ENCODE assay signal across 29 mouse cellular contexts in genomic region chr1:156113884-156114499, GRCm38 (mm10).
A peak's percentile ranks its signal among the peaks of the same experiment; 100 is the strongest.
DNase-seq lines count a peak whose midpoint lies in the region; ATAC-seq and TF ChIP-seq lines count a peak whose summit lies in the region.
"Had no signal": no experiment of that assay in that cellular context is flagged by ENCODE, and none has a peak within 500 bp of the region (broad histone marks: within the 10 kb centered on the region; RNA-seq: fewer than 3 reads in every experiment).

No protein-coding gene starts in this region.

- TF ChIP-seq CTCF in heart, adult 2 months (IDR thresholded peaks at IDR 0.05): no peak
- TF ChIP-seq CTCF in G1E (IDR thresholded peaks at IDR 0.05; ENCODE audit: low read depth, low read length): no peak

- no peaks in the 10 kb centered on the region for H3K36me3 ChIP-seq in heart, embryonic 12.5 days
- no peaks in the 10 kb centered on the region for H3K36me3 ChIP-seq in heart, adult 2 months (ENCODE audit: control insufficient read depth, insufficient read depth, low read length)
- H3K36me3 ChIP-seq in G1E (replicated peaks): no peaks in the 10 kb centered on the region
- no peaks in the 10 kb centered on the region for H3K36me3 ChIP-seq in liver, embryonic 12.5 days
- H3K36me3 ChIP-seq: midbrain, embryonic 13.5 days; neural tube, embryonic 13.5 days had no signal

- intact Hi-C loops in heart, adult 2 months (cut with DNase I): no loop called here

- peaks cover 21% of the 10 kb centered on the region for H3K4me1 ChIP-seq in heart, embryonic 12.5 days (replicated peaks)
- H3K4me1 ChIP-seq in heart, adult 2 months (ENCODE audit: control insufficient read depth, insufficient read depth, low read length): no peaks in the 10 kb centered on the region
- H3K4me1 ChIP-seq in G1E (ENCODE audit: insufficient read depth, low read depth, low read length): peaks cover 34% of the 10 kb centered on the region
- H3K4me1 ChIP-seq in liver, embryonic 12.5 days: peaks cover 39% of the 10 kb centered on the region

- peak; percentile 47; the same call in 1 of the 2 replicates for ATAC-seq in heart, embryonic 12.5 days (ENCODE audit: insufficient number of reproducible peaks, low FRiP score)
- ATAC-seq in G1E (ENCODE audit: extremely low read depth, insufficient number of reproducible peaks, low FRiP score, poor library complexity, severe bottlenecking): peak; percentile 92
- peak; percentile 77 for ATAC-seq in liver, embryonic 12.5 days
- peak; percentile 77 for ATAC-seq in megakaryocyte progenitor cell, adult 5-6 weeks (replicated peaks; ENCODE audit: poor library complexity)
- ATAC-seq: CD4-positive, CD25-positive, alpha-beta regulatory T cell, adult 4 months; forebrain, embryonic 16.5 days; hindbrain, postnatal 0 days; intestine, embryonic 16.5 days; midbrain, embryonic 13.5 days had no signal

- DNase-seq in heart, adult 2 months: no peak
- no peak for DNase-seq in G1E (ENCODE audit: low spot score)
- DNase-seq in ovary, postnatal 36 days (ENCODE audit: low spot score): no peak
- DNase-seq in gastrocnemius, postnatal 4 days (ENCODE audit: low spot score in 2 of 2): no peak
- DNase-seq: adrenal gland, postnatal 10 days; cerebellum, adult 11 months; cerebellum, adult 9-11 months; gastrocnemius, adult 2 months; gastrocnemius, postnatal 36 days; heart, postnatal 14 days; kidney, adult 8-10 months; kidney, postnatal 4 days; layer of hippocampus, postnatal 36 days; left cerebral cortex, postnatal 4 days; lung, adult 2 months; lung, postnatal 10 days; right cerebral cortex, postnatal 14 days had no signal

- WGBS in heart, embryonic 12.5 days: 53% methylated on average over 8 of the region's 8 CpGs
- WGBS in heart, adult 2 months: 46% methylated on average over 8 of the region's 8 CpGs
- 17% methylated on average over 8 of the region's 8 CpGs for WGBS in liver, embryonic 12.5 days (ENCODE audit: insufficient replicate concordance)

- no peaks in the 10 kb centered on the region for H3K27me3 ChIP-seq in heart, embryonic 12.5 days (replicated peaks)
- H3K27me3 ChIP-seq in heart, adult 2 months (ENCODE audit: control insufficient read depth, insufficient read depth, low read length): no peaks in the 10 kb centered on the region
- peaks cover 9% of the 10 kb centered on the region for H3K27me3 ChIP-seq in G1E (ENCODE audit: insufficient read depth, low read length)
- no peaks in the 10 kb centered on the region for H3K27me3 ChIP-seq in liver, embryonic 12.5 days (replicated peaks)
- H3K27me3 ChIP-seq: midbrain, embryonic 13.5 days had no signal

- H3K79me2 ChIP-seq in heart, adult 2 months (replicated peaks; ENCODE audit: control insufficient read depth, insufficient read depth, low read length): no peaks in the 10 kb centered on the region

- no peak overlapping the region for H3K9ac ChIP-seq in heart, embryonic 12.5 days
- H3K9ac ChIP-seq in heart, adult 2 months (ENCODE audit: low read depth, low read length): no peak overlapping the region
- H3K9ac ChIP-seq in liver, embryonic 12.5 days: no peak overlapping the region
- H3K9ac ChIP-seq: midbrain, embryonic 13.5 days; neural tube, embryonic 13.5 days had no signal

- TF ChIP-seq EP300 in heart, adult 2 months (IDR thresholded peaks at IDR 0.05; ENCODE audit: insufficient read depth, low read depth, low read length): no peak

- no peak overlapping the region for H3K27ac ChIP-seq in heart, embryonic 12.5 days (ENCODE audit: poor library complexity, severe bottlenecking)
- no peak overlapping the region for H3K27ac ChIP-seq in heart, adult 2 months
- H3K27ac ChIP-seq in liver, embryonic 12.5 days: peak overlapping the region; percentile 55
- H3K27ac ChIP-seq: gastrocnemius, adult 2 months; hindbrain, postnatal 0 days; kidney, postnatal 0 days; macrophage; midbrain, embryonic 13.5 days; neural tube, embryonic 13.5 days had no signal

- no peak for TF ChIP-seq POLR2A in heart, adult 2 months (IDR thresholded peaks at IDR 0.05; ENCODE audit: insufficient read depth, low read depth, low read length)

- H3K9me3 ChIP-seq in heart, embryonic 12.5 days (replicated peaks): no peaks in the 10 kb centered on the region
- H3K9me3 ChIP-seq in G1E (replicated peaks): no peaks in the 10 kb centered on the region
- H3K9me3 ChIP-seq in liver, embryonic 12.5 days (replicated peaks): no peaks in the 10 kb centered on the region
- H3K9me3 ChIP-seq: midbrain, embryonic 13.5 days; neural tube, embryonic 13.5 days had no signal

- no peak overlapping the region for H3K4me3 ChIP-seq in heart, embryonic 12.5 days
- no peak overlapping the region for H3K4me3 ChIP-seq in heart, adult 2 months
- H3K4me3 ChIP-seq in G1E (ENCODE audit: low read depth, low read length): no peak overlapping the region
- no peak overlapping the region for H3K4me3 ChIP-seq in liver, embryonic 12.5 days
- H3K4me3 ChIP-seq: erythroblast, embryonic 14.5 days; gastrocnemius, adult 2 months; midbrain, embryonic 13.5 days; neural tube, embryonic 13.5 days had no signal

- no peak overlapping the region for H3K4me2 ChIP-seq in heart, embryonic 12.5 days
- 0 out of 2 replicates have a peak overlapping the region, but pooled peaks have one; percentile 4 for H3K4me2 ChIP-seq in liver, embryonic 12.5 days
- H3K4me2 ChIP-seq: midbrain, embryonic 13.5 days; neural tube, embryonic 13.5 days had no signal
